Mouse (Mus musculus): ENCODE results near the gene Osbpl3.

Gene Osbpl3

GRCm38 (mm10) chr6:50452220-50452619, 3.8 kb downstream of the Osbpl3 start:
- peak; percentile 39 to 68 for DNase-seq

- peak; percentile 68 to 86 for DNase-seq
Measured at GRCm38 (mm10) chr6:50445616-50446015, 10.4 kb downstream of the Osbpl3 start.

- DNase-seq = peak; percentile 43 to 62
Measured at GRCm38 (mm10) chr6:50440966-50441862, 14.8 kb downstream of the Osbpl3 start.

- no peak for DNase-seq
Measured at GRCm38 (mm10) chr6:50440197-50440596, 15.8 kb downstream of the Osbpl3 start.

- peak in 1 of 2 experiments; percentile 66 for DNase-seq
Measured at GRCm38 (mm10) chr6:50438900-50439299, 17.1 kb downstream of the Osbpl3 start.

- no peak for DNase-seq
Measured at GRCm38 (mm10) chr6:50437815-50438214, 18.2 kb downstream of the Osbpl3 start.

- DNase-seq = no peak
Measured at GRCm38 (mm10) chr6:50436661-50437060, 19.3 kb downstream of the Osbpl3 start.

GRCm38 (mm10) chr6:50432491-50432890, 23.5 kb downstream of the Osbpl3 start:
- DNase-seq = no peak

GRCm38 (mm10) chr6:50429299-50429698, 26.7 kb downstream of the Osbpl3 start:
- DNase-seq = no peak

GRCm38 (mm10) chr6:50427051-50427732, 28.8 kb downstream of the Osbpl3 start:
- DNase-seq = peak; percentile 31 to 58

- DNase-seq = peak in 1 of 2 experiments; percentile 50
Measured at GRCm38 (mm10) chr6:50426571-50426970, 29.4 kb downstream of the Osbpl3 start.

- DNase-seq = no peak
Measured at GRCm38 (mm10) chr6:50424271-50424670, 31.7 kb downstream of the Osbpl3 start.

GRCm38 (mm10) chr6:50420413-50420812, 35.6 kb downstream of the Osbpl3 start:
- peak; percentile 27 to 70 for DNase-seq

GRCm38 (mm10) chr6:50419518-50420290, 36.3 kb downstream of the Osbpl3 start:
- DNase-seq = peak; percentile 51 to 54

- peak; percentile 48 to 81 for DNase-seq
Measured at GRCm38 (mm10) chr6:50418951-50419350, 37.0 kb downstream of the Osbpl3 start.

- no peak for DNase-seq
Measured at GRCm38 (mm10) chr6:50416854-50417253, 39.1 kb downstream of the Osbpl3 start.

GRCm38 (mm10) chr6:50415431-50415830, 40.6 kb downstream of the Osbpl3 start:
- no peak for DNase-seq

GRCm38 (mm10) chr6:50414547-50414946, 41.5 kb downstream of the Osbpl3 start:
- DNase-seq = peak in 1 of 2 experiments; percentile 29

GRCm38 (mm10) chr6:50413381-50413780, 42.6 kb downstream of the Osbpl3 start:
- DNase-seq = no peak

GRCm38 (mm10) chr6:50412174-50412573, 43.8 kb downstream of the Osbpl3 start:
- no peak for DNase-seq

- DNase-seq = peak; percentile 78 to 90
Measured at GRCm38 (mm10) chr6:50404698-50405097, 51.3 kb downstream of the Osbpl3 start.

- no peak for DNase-seq
Measured at GRCm38 (mm10) chr6:50403524-50403923, 52.5 kb downstream of the Osbpl3 start.

GRCm38 (mm10) chr6:50402872-50403271, 53.1 kb downstream of the Osbpl3 start:
- no peak for DNase-seq
